Mouse (Mus musculus) mouse embryonic stem cell (cell line): ENCODE data around the gene Rars.
"Not testable (repeated sequence)": the region's sequence is repeated elsewhere in the genome, so short reads cannot be mapped to it uniquely, and the experiment has no call there.

ENCODE experiments used
- in situ Hi-C, 2 experiments: fragments of 300-500 bp; cut with MboI; formaldehyde crosslinking; loops; 1 replicate in 1 of 2; 3 replicates in 1 of 2; pipeline ENCODE4 v1.14.3; 2019 to 2020; ENCODE audit warnings: low sequenced_read_pairs in 2 of 2, low pct_unique_long_range_greater_than_20kb in 1 of 2, mixed read lengths in 1 of 2; ENCODE audit not compliant: unreplicated experiment in 1 of 2

Gene Rars

GRCm38 (mm10) chr11:35834022-35834760 is at the start of gene Rars:
Gene Rars, minus strand, starts transcription at chr11:35834506.
- in situ Hi-C loops = loop anchor here in 1 of 2 experiments (5.0 kb wide), 1 partner anchor 57 kb away; no protein-coding TSS in a partner anchor

- in situ Hi-C loops = no loop called here
These were observed 48.5 kb upstream of the Rars start for GRCm38 (mm10) chr11:35882777-35883176.

GRCm38 (mm10) chr11:35878559-35878897 is 44.2 kb upstream of the Rars start:
- in situ Hi-C loops = no loop called here

- in situ Hi-C loops = no loop called here
These were observed 43.6 kb upstream of the Rars start for GRCm38 (mm10) chr11:35877651-35878558.

GRCm38 (mm10) chr11:35873624-35874244 is 39.4 kb upstream of the Rars start:
- in situ Hi-C loops = no loop called here

GRCm38 (mm10) chr11:35870961-35871360 is 36.7 kb upstream of the Rars start:
- in situ Hi-C loops = no loop called here

- in situ Hi-C loops = no loop called here
These were observed 31.8 kb upstream of the Rars start for GRCm38 (mm10) chr11:35866140-35866539.

- in situ Hi-C loops = loop anchor here in 1 of 2 experiments (5.0 kb wide), 1 partner anchor 142 kb away; no protein-coding TSS in a partner anchor
These were observed 30.8 kb upstream of the Rars start for GRCm38 (mm10) chr11:35864981-35865604.

GRCm38 (mm10) chr11:35863653-35864052 is 29.3 kb upstream of the Rars start:
- in situ Hi-C loops = loop anchor here in 1 of 2 experiments (5.0 kb wide), 1 partner anchor 144 kb away; no protein-coding TSS in a partner anchor

GRCm38 (mm10) chr11:35857395-35858067 is 23.2 kb upstream of the Rars start:
- in situ Hi-C loops = no loop called here

- in situ Hi-C loops = no loop called here
These were observed 22.2 kb upstream of the Rars start for GRCm38 (mm10) chr11:35856359-35857040.

- in situ Hi-C loops = no loop called here
These were observed 21.3 kb upstream of the Rars start for GRCm38 (mm10) chr11:35855567-35855966.

GRCm38 (mm10) chr11:35854941-35855340 is 20.6 kb upstream of the Rars start:
- in situ Hi-C loops = no loop called here

- in situ Hi-C loops = no loop called here
These were observed 19.3 kb upstream of the Rars start for GRCm38 (mm10) chr11:35853651-35854050.

- in situ Hi-C loops = no loop called here
These were observed 18.4 kb upstream of the Rars start for GRCm38 (mm10) chr11:35852731-35853130.

- in situ Hi-C loops = no loop called here
These were observed 10.0 kb upstream of the Rars start for GRCm38 (mm10) chr11:35844299-35844698.

- in situ Hi-C loops = not testable (repeated sequence)
These were observed 8.3 kb upstream of the Rars start for GRCm38 (mm10) chr11:35842560-35842959.
